Mouse (Mus musculus): ENCODE measurements around the gene Angptl7. TPM values are rescaled to one million over a fixed set of nuclear protein-coding genes. Genes with fewer than 3 reads are reported as not detected.

Angptl7 gene
- polyA plus RNA-seq, 1 experiment = 0.01 TPM

GRCm38 (mm10) chr4:148480245-148480644 is 20.0 kb downstream of the Angptl7 start:
- H3K79me2 ChIP-seq (ENCODE audit: control insufficient read depth, insufficient read depth) = no peaks in the 10 kb centered on the region
- H3ac ChIP-seq (ENCODE audit: control insufficient read depth, insufficient read length) = no peak overlapping the region
- no peak overlapping the region for H3K4me2 ChIP-seq (ENCODE audit: low read depth)
- no peak overlapping the region for H3K4me3 ChIP-seq
- H3K27me3 ChIP-seq (ENCODE audit: control insufficient read depth, insufficient read depth, insufficient read length) = no peaks in the 10 kb centered on the region
- peaks cover 44% of the 10 kb centered on the region for H3K36me3 ChIP-seq (ENCODE audit: control insufficient read depth, insufficient read depth)
- TF ChIP-seq TCF3 (IDR thresholded peaks at IDR 0.05; ENCODE audit: insufficient read length, low read depth) (no peak), SRF (IDR thresholded peaks at IDR 0.05; ENCODE audit: control insufficient read depth, insufficient read length, low read depth) (no peak), POLR2A (IDR thresholded peaks at IDR 0.05; ENCODE audit: insufficient read length, low read depth) (no peak), CEBPB (IDR thresholded peaks at IDR 0.05; ENCODE audit: insufficient read depth, poor library complexity, severe bottlenecking) (no peak), E2F4 (IDR thresholded peaks at IDR 0.05; ENCODE audit: insufficient read depth) (no peak), POLR2AphosphoS2 (IDR thresholded peaks at IDR 0.05; ENCODE audit: insufficient read length, low read depth) (no peak), USF1 (IDR thresholded peaks at IDR 0.05; ENCODE audit: low read depth) (no peak)

DNA sequence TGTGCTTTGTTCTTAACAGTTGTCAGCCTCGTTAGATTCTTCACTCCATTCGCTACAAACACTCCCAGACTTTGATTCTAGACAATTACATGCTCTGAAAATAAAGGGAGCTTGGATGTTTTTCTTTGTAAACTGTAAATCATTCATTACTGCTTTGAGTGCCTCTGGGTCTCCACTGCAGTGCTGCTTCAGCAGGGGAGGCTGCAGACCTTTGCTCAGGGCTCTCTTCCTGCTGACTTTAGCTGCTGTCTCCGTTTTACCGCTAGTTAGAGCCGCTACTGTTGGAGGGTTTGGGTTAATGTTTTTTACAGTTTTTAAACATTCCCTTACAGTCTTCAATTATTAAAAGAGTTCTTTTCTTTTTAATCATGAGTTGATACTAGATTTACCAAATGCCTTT is 26.8 kb downstream of the Angptl7 start:
- no peaks in the 10 kb centered on the region for H3K27me3 ChIP-seq (ENCODE audit: control insufficient read depth, insufficient read depth, insufficient read length)
- no peak overlapping the region for H3ac ChIP-seq (ENCODE audit: control insufficient read depth, insufficient read length)
- TF ChIP-seq TCF12 (IDR thresholded peaks at IDR 0.05; ENCODE audit: insufficient read depth, poor library complexity, severe bottlenecking) (no peak), SRF (IDR thresholded peaks at IDR 0.05; ENCODE audit: control insufficient read depth, insufficient read length, low read depth) (no peak), MYOG (IDR thresholded peaks at IDR 0.05; ENCODE audit: control insufficient read depth in 1 of 3, insufficient read depth in 1 of 3, insufficient read length in 2 of 3, low read depth in 2 of 3) (no peak), POLR2AphosphoS2 (IDR thresholded peaks at IDR 0.05; ENCODE audit: insufficient read length, low read depth) (no peak), POLR2A (IDR thresholded peaks at IDR 0.05; ENCODE audit: insufficient read length, low read depth) (no peak), E2F4 (IDR thresholded peaks at IDR 0.05; ENCODE audit: insufficient read depth) (no peak), MYOD1 (IDR thresholded peaks at IDR 0.05; ENCODE audit: control insufficient read depth in 1 of 3, insufficient read length in 2 of 3, low read depth in 2 of 3) (no peak), REST (IDR thresholded peaks at IDR 0.05; ENCODE audit: insufficient read depth, insufficient read length) (no peak), MAX (IDR thresholded peaks at IDR 0.05; ENCODE audit: low read depth) (no peak), TCF3 (IDR thresholded peaks at IDR 0.05; ENCODE audit: insufficient read length, low read depth) (no peak), CEBPB (IDR thresholded peaks at IDR 0.05; ENCODE audit: insufficient read depth, poor library complexity, severe bottlenecking) (no peak), USF1 (IDR thresholded peaks at IDR 0.05; ENCODE audit: low read depth) (no peak)
- no peak overlapping the region for H3K4me2 ChIP-seq (ENCODE audit: low read depth)
- peaks cover 23% of the 10 kb centered on the region for H3K36me3 ChIP-seq (ENCODE audit: control insufficient read depth, insufficient read depth)
- no peaks in the 10 kb centered on the region for H3K79me2 ChIP-seq (ENCODE audit: control insufficient read depth, insufficient read depth)
- H3K4me3 ChIP-seq = no peak overlapping the region

DNA sequence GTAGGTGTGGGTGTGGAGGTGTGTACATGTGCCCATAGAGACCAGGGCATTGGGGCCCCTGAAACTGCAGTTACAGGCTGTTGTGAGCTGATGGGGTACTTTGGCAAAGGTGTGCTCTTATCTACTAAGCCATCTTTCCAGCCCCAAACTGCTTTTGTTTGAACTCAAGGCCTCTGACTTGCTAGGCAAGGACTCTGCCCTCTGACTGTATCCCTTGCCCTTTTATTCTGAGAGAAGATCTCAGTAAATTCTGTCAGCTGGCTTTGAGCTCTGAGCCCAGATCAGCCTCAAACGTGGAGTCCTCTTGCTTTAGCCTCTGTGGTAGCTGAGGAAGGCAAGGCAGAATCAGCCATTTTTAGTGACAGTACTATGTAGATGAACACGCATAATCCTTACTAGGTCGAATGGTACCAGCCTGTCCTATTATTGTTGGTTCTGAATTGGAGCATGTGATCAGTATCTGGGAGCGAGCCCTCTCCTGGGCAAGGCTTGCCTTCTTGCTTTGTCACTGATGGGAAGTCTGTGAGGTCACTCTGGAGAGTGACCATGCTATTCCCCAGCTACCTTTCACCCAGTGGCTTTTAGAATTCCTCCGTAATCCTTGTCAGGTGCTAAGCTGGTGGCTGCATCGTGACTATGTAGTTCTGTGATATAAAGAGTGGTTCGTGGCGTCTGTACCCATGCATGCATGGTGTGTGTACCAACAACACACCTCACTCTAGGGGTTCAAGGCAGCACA is 27.7 kb downstream of the Angptl7 start:
- Histone ChIP-seq H3K4me3 (no peak overlapping the region), H3K36me3 (ENCODE audit: control insufficient read depth, insufficient read depth) (peaks cover 28% of the 10 kb centered on the region), H3K4me2 (ENCODE audit: low read depth) (no peak overlapping the region), H3ac (ENCODE audit: control insufficient read depth, insufficient read length) (no peak overlapping the region), H3K79me2 (ENCODE audit: control insufficient read depth, insufficient read depth) (no peaks in the 10 kb centered on the region), H3K27me3 (ENCODE audit: control insufficient read depth, insufficient read depth, insufficient read length) (no peaks in the 10 kb centered on the region)
- no peak for TF ChIP-seq MAX (IDR thresholded peaks at IDR 0.05; ENCODE audit: low read depth)
- no peak for TF ChIP-seq SRF (IDR thresholded peaks at IDR 0.05; ENCODE audit: control insufficient read depth, insufficient read length, low read depth)
- no peak for TF ChIP-seq USF1 (IDR thresholded peaks at IDR 0.05; ENCODE audit: low read depth)
- TF ChIP-seq MYOD1 (IDR thresholded peaks at IDR 0.05; ENCODE audit: control insufficient read depth in 1 of 3, insufficient read length in 2 of 3, low read depth in 2 of 3) = no peak
- no peak for TF ChIP-seq TCF3 (IDR thresholded peaks at IDR 0.05; ENCODE audit: insufficient read length, low read depth)
- no peak for TF ChIP-seq POLR2AphosphoS2 (IDR thresholded peaks at IDR 0.05; ENCODE audit: insufficient read length, low read depth)
- no peak for TF ChIP-seq CEBPB (IDR thresholded peaks at IDR 0.05; ENCODE audit: insufficient read depth, poor library complexity, severe bottlenecking)
- no peak for TF ChIP-seq TCF12 (IDR thresholded peaks at IDR 0.05; ENCODE audit: insufficient read depth, poor library complexity, severe bottlenecking)
- TF ChIP-seq MYOG (IDR thresholded peaks at IDR 0.05; ENCODE audit: control insufficient read depth in 1 of 3, insufficient read depth in 1 of 3, insufficient read length in 2 of 3, low read depth in 2 of 3) = no peak
- TF ChIP-seq POLR2A (IDR thresholded peaks at IDR 0.05; ENCODE audit: insufficient read length, low read depth) = no peak
- TF ChIP-seq E2F4 (IDR thresholded peaks at IDR 0.05; ENCODE audit: insufficient read depth) = no peak
- no peak for TF ChIP-seq REST (IDR thresholded peaks at IDR 0.05; ENCODE audit: insufficient read depth, insufficient read length)

- H3K79me2 ChIP-seq (ENCODE audit: control insufficient read depth, insufficient read depth) = no peaks in the 10 kb centered on the region
- peaks cover 22% of the 10 kb centered on the region for H3K36me3 ChIP-seq (ENCODE audit: control insufficient read depth, insufficient read depth)
- no peak overlapping the region for H3K4me2 ChIP-seq (ENCODE audit: low read depth)
- no peak overlapping the region for H3K4me3 ChIP-seq
- TF ChIP-seq USF1 (IDR thresholded peaks at IDR 0.05; ENCODE audit: low read depth) = no peak
- H3ac ChIP-seq (ENCODE audit: control insufficient read depth, insufficient read length) = no peak overlapping the region
- H3K27me3 ChIP-seq (ENCODE audit: control insufficient read depth, insufficient read depth, insufficient read length) = no peaks in the 10 kb centered on the region
Observed at GRCm38 (mm10) chr4:148471363-148471806, 28.9 kb downstream of the Angptl7 start.

Measured in myocyte (in vitro differentiated cells).